Mouse (Mus musculus): ENCODE data around the gene Pdzd11. TPM values are rescaled to one million over a fixed set of nuclear protein-coding genes. Genes with fewer than 3 reads are reported as not detected.
A peak's percentile ranks its signal among the peaks of the same experiment; 100 is the strongest.

Gene Pdzd11
- polyA plus RNA-seq (2012; rRNA removed) = 19.3 and 27.1 TPM in 2 replicates
- 67.2 and 70.0 TPM in 2 replicates for polyA plus RNA-seq (2014; fragmentation: Nextera tagmentation; extraction: Ambion mirVana)

DNA sequence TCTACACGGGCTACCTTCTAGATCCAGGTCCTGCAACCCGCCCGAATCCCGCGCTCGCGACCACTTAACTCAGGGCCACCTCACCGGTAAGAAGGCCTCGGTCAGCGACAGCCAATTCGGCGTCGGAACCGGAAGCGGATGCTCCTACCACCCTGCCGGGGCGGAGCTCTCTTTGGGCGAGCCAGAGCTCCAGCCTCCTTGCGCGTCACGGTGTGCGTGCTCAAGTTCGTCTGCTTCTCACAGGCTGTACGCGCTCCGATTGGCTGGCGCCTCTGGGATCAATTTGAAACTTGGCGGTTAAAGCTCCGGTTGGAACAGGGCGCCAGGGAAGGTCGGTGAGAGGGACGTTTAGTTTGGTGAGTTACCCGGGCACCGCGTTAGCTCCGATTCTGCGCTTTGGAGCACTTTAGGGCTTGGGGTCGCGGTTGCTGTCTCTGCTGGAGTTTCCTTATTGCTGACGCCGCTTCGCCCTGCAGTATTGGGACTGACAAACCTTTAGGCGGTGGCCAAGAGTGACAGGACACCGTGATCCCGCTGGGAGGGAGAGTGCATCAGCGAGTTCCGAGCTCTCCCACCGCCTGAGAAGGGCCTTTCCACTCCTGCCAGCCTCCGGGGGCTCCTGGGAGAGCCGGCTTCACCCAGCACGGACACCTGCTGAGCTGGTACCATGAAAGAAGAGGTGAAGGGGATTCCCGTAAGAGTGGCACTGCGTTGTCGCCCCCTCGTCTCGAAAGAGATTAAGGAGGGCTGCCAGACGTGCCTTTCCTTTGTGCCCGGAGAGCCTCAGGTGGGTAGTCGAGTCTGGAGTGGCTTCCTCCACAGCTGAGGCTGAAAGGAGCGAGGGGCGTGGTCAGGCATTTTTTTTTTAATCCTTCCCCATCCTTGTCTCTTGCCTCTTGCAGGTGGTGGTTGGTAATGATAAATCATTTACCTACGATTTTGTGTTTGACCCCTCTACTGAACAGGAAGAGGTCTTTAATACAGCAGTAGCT lies at the start of gene Pdzd11:
Gene Pdzd11 (minus strand): TSS at position 767 of the 992 bp plus-strand sequence.
- peak; percentile 96 for ATAC-seq (ENCODE audit: insufficient read depth)
- H3K4me2 ChIP-seq (ENCODE audit: low read depth) = peak within 1 kb of the TSS; percentile 77
- peak within 1 kb of the TSS; percentile 71 for H3K27ac ChIP-seq
- TF ChIP-seq CTCF (IDR thresholded peaks at IDR 0.05; ENCODE audit: low read depth) (no peak), EP300 (IDR thresholded peaks at IDR 0.05; ENCODE audit: low read depth) (no peak; the same call in 1 of the 2 replicates)
- peaks cover 0 to 9% of the 10 kb centered on the region in 2 experiments for H3K4me1 ChIP-seq (replicated peaks; ENCODE audit: control insufficient read depth in 2 of 2, insufficient read depth in 2 of 2, low read length in 1 of 2)
- peaks cover 6% of the 10 kb centered on the region; the same call in 1 of the 2 replicates for H3K36me3 ChIP-seq (replicated peaks; ENCODE audit: control insufficient read depth, insufficient read depth, low read depth)
- peak within 1 kb of the TSS; percentile 96 for H3K9ac ChIP-seq (replicated peaks)
- peak within 1 kb of the TSS; percentile 90 to 99 for H3K4me3 ChIP-seq (ENCODE audit: insufficient read depth in 1 of 2, low read depth in 2 of 2, low read length in 2 of 2)
- WGBS (ENCODE audit: insufficient replicate concordance) = 16% methylated on average over 61 of the region's 62 CpGs
- DNase-seq (ENCODE audit: low read depth in 3 of 3, low spot score in 3 of 3) = peak; percentile 87 to 89 (median 88)
- H3K27me3 ChIP-seq (ENCODE audit: control insufficient read depth, insufficient read depth, low read length) = no peaks in the 10 kb centered on the region
- no peaks in the 10 kb centered on the region for H3K9me3 ChIP-seq (ENCODE audit: control insufficient read depth, low read length)

DNA sequence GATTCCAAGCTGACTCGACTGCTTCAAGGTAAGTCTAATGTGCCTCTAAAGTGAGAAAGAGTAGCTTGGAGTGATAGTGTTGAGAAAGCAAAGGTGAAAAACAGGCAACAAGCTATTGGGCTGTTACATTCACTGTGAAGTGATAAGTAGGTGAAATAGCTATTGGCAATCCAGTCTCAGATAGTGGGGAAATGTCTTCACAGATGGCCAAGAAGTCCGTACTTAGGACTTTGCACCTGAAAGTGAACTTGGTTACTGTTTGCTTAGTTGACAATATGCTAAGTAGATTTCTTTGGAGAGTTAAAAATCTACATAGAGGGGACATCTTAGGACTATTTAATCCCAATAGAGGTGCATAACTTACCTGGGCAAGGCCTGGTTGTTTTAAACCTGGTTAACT lies 38.5 kb upstream of the Pdzd11 start:
- Histone ChIP-seq H3K4me2 (ENCODE audit: low read depth) (no peak overlapping the region), H3K27me3 (ENCODE audit: control insufficient read depth, insufficient read depth, low read length) (no peaks in the 10 kb centered on the region), H3K9ac (replicated peaks) (no peak overlapping the region), H3K27ac (no peak overlapping the region), H3K9me3 (ENCODE audit: control insufficient read depth, low read length) (no peaks in the 10 kb centered on the region), H3K4me1 (replicated peaks; ENCODE audit: control insufficient read depth in 2 of 2, insufficient read depth in 2 of 2, low read length in 1 of 2) (no peaks in the 10 kb centered on the region), H3K36me3 (replicated peaks; ENCODE audit: control insufficient read depth, insufficient read depth, low read depth) (peaks cover 18% of the 10 kb centered on the region), H3K4me3 (ENCODE audit: insufficient read depth in 1 of 2, low read depth in 2 of 2, low read length in 2 of 2) (no peak overlapping the region)
- DNase-seq (ENCODE audit: low read depth in 3 of 3, low spot score in 3 of 3) (no peak), ATAC-seq (ENCODE audit: insufficient read depth) (no peak)
- 77% methylated on average over 2 of the region's 2 CpGs for WGBS (ENCODE audit: insufficient replicate concordance)
- TF ChIP-seq CTCF (IDR thresholded peaks at IDR 0.05; ENCODE audit: low read depth) (no peak), EP300 (IDR thresholded peaks at IDR 0.05; ENCODE audit: low read depth) (no peak)

DNA sequence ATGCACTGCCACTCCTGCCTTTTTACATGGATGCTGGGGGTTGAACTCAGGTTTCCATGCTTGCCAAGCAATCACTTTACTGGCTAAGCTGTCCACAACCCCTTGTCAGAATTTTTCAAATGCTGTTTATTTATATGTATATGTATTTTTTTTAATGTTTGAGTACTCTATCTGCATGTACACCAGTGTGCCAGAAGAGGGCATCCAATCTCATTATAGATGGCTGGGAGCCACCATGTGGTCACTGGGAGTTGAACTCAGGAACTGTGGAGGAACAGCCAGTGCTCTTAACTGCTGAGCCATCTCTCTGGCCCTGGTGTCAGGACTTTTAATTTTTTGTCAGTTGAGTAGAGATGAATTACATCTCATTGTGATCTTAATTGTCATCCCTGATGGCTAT lies 26.5 kb upstream of the Pdzd11 start:
- no peak for DNase-seq (ENCODE audit: low read depth in 3 of 3, low spot score in 3 of 3)
- TF ChIP-seq CTCF (IDR thresholded peaks at IDR 0.05; ENCODE audit: low read depth) (peak; percentile 27; the same call in 1 of the 2 replicates), EP300 (IDR thresholded peaks at IDR 0.05; ENCODE audit: low read depth) (no peak)

DNA sequence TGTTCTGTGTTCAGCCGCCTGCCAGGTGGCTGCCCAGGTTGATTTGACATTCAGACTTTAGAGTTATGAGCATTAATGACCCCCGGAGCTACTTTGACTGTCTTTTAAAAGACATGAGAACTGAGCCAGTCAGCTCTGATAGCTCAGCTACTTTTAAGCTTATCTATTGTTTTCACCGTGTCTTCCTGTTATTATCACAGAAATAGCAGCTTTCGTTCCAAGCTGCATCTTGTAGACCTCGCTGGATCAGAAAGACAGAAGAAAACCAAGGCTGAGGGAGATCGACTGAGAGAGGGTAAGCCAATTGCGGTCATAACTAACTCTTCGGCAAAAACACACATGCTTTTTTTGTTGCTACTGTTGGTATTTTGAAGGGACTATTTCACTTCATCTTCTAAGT lies 12.1 kb upstream of the Pdzd11 start:
- Histone ChIP-seq H3K4me3 (ENCODE audit: insufficient read depth in 1 of 2, low read depth in 2 of 2, low read length in 2 of 2) (no peak overlapping the region), H3K4me1 (replicated peaks; ENCODE audit: control insufficient read depth in 2 of 2, insufficient read depth in 2 of 2, low read length in 1 of 2) (no peaks in the 10 kb centered on the region), H3K36me3 (replicated peaks; ENCODE audit: control insufficient read depth, insufficient read depth, low read depth) (peaks cover 61% of the 10 kb centered on the region), H3K9ac (replicated peaks) (no peak overlapping the region), H3K4me2 (ENCODE audit: low read depth) (no peak overlapping the region), H3K27ac (no peak overlapping the region), H3K27me3 (ENCODE audit: control insufficient read depth, insufficient read depth, low read length) (no peaks in the 10 kb centered on the region), H3K9me3 (ENCODE audit: control insufficient read depth, low read length) (no peaks in the 10 kb centered on the region)
- DNase-seq (ENCODE audit: low read depth in 3 of 3, low spot score in 3 of 3) = no peak
- WGBS (ENCODE audit: insufficient replicate concordance) = 48% methylated on average over 8 of the region's 8 CpGs
- ATAC-seq (ENCODE audit: insufficient read depth) = no peak
- TF ChIP-seq CTCF (IDR thresholded peaks at IDR 0.05; ENCODE audit: low read depth) (no peak), EP300 (IDR thresholded peaks at IDR 0.05; ENCODE audit: low read depth) (no peak)

More for the DNA sequence above, 26.5 kb upstream of the Pdzd11 start:
- Histone ChIP-seq H3K4me3 (ENCODE audit: insufficient read depth in 1 of 2, low read depth in 2 of 2, low read length in 2 of 2) (no peak overlapping the region), H3K4me2 (ENCODE audit: low read depth) (no peak overlapping the region), H3K4me1 (replicated peaks; ENCODE audit: control insufficient read depth in 2 of 2, insufficient read depth in 2 of 2, low read length in 1 of 2) (no peaks in the 10 kb centered on the region), H3K27me3 (ENCODE audit: control insufficient read depth, insufficient read depth, low read length) (no peaks in the 10 kb centered on the region), H3K27ac (no peak overlapping the region), H3K9ac (replicated peaks) (no peak overlapping the region), H3K36me3 (replicated peaks; ENCODE audit: control insufficient read depth, insufficient read depth, low read depth) (peaks cover 4% of the 10 kb centered on the region), H3K9me3 (ENCODE audit: control insufficient read depth, low read length) (no peaks in the 10 kb centered on the region)
- no peak for ATAC-seq (ENCODE audit: insufficient read depth)

- TF ChIP-seq EP300 (IDR thresholded peaks at IDR 0.05; ENCODE audit: low read depth) (no peak), CTCF (IDR thresholded peaks at IDR 0.05; ENCODE audit: low read depth) (no peak)
- Histone ChIP-seq H3K9ac (replicated peaks) (no peak overlapping the region), H3K4me2 (ENCODE audit: low read depth) (peak overlapping the region; percentile 69), H3K4me3 (ENCODE audit: insufficient read depth in 1 of 2, low read depth in 2 of 2, low read length in 2 of 2) (no peak overlapping the region), H3K4me1 (replicated peaks; ENCODE audit: control insufficient read depth in 2 of 2, insufficient read depth in 2 of 2, low read length in 1 of 2) (peaks cover 0 to 8% of the 10 kb centered on the region in 2 experiments), H3K27ac (no peak overlapping the region), H3K9me3 (ENCODE audit: control insufficient read depth, low read length) (no peaks in the 10 kb centered on the region), H3K36me3 (replicated peaks; ENCODE audit: control insufficient read depth, insufficient read depth, low read depth) (peaks cover 10% of the 10 kb centered on the region), H3K27me3 (ENCODE audit: control insufficient read depth, insufficient read depth, low read length) (no peaks in the 10 kb centered on the region)
- ATAC-seq (ENCODE audit: insufficient read depth) (no peak), DNase-seq (ENCODE audit: low read depth in 3 of 3, low spot score in 3 of 3) (no peak)
- 82% methylated on average over 2 of the region's 2 CpGs for WGBS (ENCODE audit: insufficient replicate concordance)
These were observed 2.7 kb upstream of the Pdzd11 start for GRCm38 (mm10) chrX:100629076-100629475.
